Mouse (Mus musculus) embryonic facial prominence, embryonic 11.5 days (tissue): ENCODE data around the gene Rom1. TPM values are rescaled to one million over a fixed set of nuclear protein-coding genes. Genes with fewer than 3 reads are reported as not detected.

ENCODE experiments used
- ATAC-seq: fragments of 200-750 bp; cut with Nextera tagmentation; replicated peaks from 2 replicates; pipeline ENCODE4 v1.8.0; 2017; ENCODE audit warnings: low read depth; ENCODE audit not compliant: insufficient number of reproducible peaks, low FRiP score, low TSS enrichment
- DNase-seq: peaks from one replicate; pipeline ENCODE4 v3.0.0-alpha.2; 2015; ENCODE audit warnings: low spot score
- H3K27ac ChIP-seq: fragments of 300-500 bp; sonication (generic); replicated peaks from 2 replicates; pipeline ENCODE4 v1.5.1; 2014; ENCODE audit warnings: mild to moderate bottlenecking, low read depth, low read length, control low read depth
- H3K27me3 ChIP-seq: fragments of 300-500 bp; sonication (generic); 2 replicates; pipeline ENCODE4 v1.6.1; 2014; ENCODE audit warnings: mild to moderate bottlenecking, low read length, moderate library complexity, mixed read lengths; ENCODE audit not compliant: control insufficient read depth, insufficient read depth
- H3K36me3 ChIP-seq: fragments of 300-500 bp; sonication (generic); replicated peaks from 2 replicates; pipeline ENCODE4 v1.6.1; 2014; ENCODE audit warnings: low read depth, mild to moderate bottlenecking, low read length, moderate library complexity, mixed read lengths; ENCODE audit not compliant: control insufficient read depth, insufficient read depth
- H3K4me1 ChIP-seq: fragments of 300-500 bp; sonication (generic); 2 replicates; pipeline ENCODE4 v1.6.1; 2014; ENCODE audit warnings: low read length, mixed read lengths; ENCODE audit not compliant: control insufficient read depth, insufficient read depth
- H3K4me2 ChIP-seq: fragments of 300-500 bp; sonication (generic); 2 replicates; pipeline ENCODE4 v1.6.1; 2014; ENCODE audit warnings: low read depth, mild to moderate bottlenecking, control low read depth, low read length, moderate library complexity
- H3K4me3 ChIP-seq: fragments of 300-500 bp; sonication (generic); 2 replicates; pipeline ENCODE4 v1.5.1; 2014; ENCODE audit warnings: low read depth, low read length, control low read depth
- H3K9ac ChIP-seq: fragments of 300-500 bp; sonication (generic); replicated peaks from 2 replicates; pipeline ENCODE4 v1.6.1; 2014; ENCODE audit warnings: mild to moderate bottlenecking, control low read depth, low read length
- H3K9me3 ChIP-seq: fragments of 300-500 bp; sonication (generic); replicated peaks from 2 replicates; pipeline ENCODE4 v1.6.1; 2016; ENCODE audit warnings: mild to moderate bottlenecking, low read length, inconsistent platforms, mixed read lengths; ENCODE audit not compliant: control insufficient read depth
- WGBS: fragments of 180-500 bp; shearing (Covaris S2); extraction: QIAGEN DNeasy Blood & Tissue Kit; methylation state at CpG from one replicate; pipeline ENCODE4 v1.1.7; 2014; 5-methylcytosine and 5-hydroxymethylcytosine counted together
- polyA plus RNA-seq: library from polyadenylated mRNA; unstranded; fragments of >200 nt; fragmentation: Nextera tagmentation; extraction: Ambion mirVana; gene quantifications from 2 replicates; pipeline ENCODE4 v1.2.1, GENCODE M21; 2014

Rom1 gene
- polyA plus RNA-seq, 1 experiment from 2014 or later, result 0.81 TPM

GRCm38 (mm10) chr19:8952241-8952640, 23.1 kb upstream of the Rom1 start:
- H3K27ac ChIP-seq, result no peak overlapping the region
- 89% methylated on average over 9 of the region's 9 CpGs for WGBS
- H3K36me3 ChIP-seq, result peaks cover 16% of the 10 kb centered on the region
- no peaks in the 10 kb centered on the region for H3K27me3 ChIP-seq
- no peak overlapping the region for H3K4me3 ChIP-seq
- no peak overlapping the region for H3K9ac ChIP-seq
- no peak for ATAC-seq
- H3K9me3 ChIP-seq, result no peaks in the 10 kb centered on the region
- no peak overlapping the region for H3K4me2 ChIP-seq
- no peaks in the 10 kb centered on the region for H3K4me1 ChIP-seq
- DNase-seq, result no peak

DNA sequence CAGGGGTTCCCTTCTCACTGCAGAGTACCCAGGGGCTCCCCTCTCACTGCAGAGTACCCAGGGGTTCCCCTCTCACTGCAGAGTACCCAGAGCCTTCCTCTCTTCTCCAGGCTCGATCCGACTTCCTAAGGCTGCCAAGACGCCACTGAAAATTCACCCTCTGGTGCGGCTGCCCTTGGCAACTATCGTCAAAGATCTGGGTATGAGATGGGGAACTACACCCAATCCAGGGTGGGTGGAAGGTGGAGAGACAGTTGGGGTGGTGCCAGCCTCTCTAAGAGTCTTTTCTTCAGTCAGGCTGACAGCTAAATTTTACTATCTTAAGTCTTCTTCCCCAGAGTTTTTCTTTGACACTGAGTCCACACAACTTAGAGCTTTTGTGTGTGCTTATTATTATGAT, 21.0 kb upstream of the Rom1 start:
- no peaks in the 10 kb centered on the region for H3K4me1 ChIP-seq
- H3K4me3 ChIP-seq, result no peak overlapping the region
- no peak overlapping the region for H3K4me2 ChIP-seq
- DNase-seq, result no peak
- H3K9ac ChIP-seq, result no peak overlapping the region
- no peak overlapping the region for H3K27ac ChIP-seq
- H3K36me3 ChIP-seq, result peaks cover 30% of the 10 kb centered on the region
- 93% methylated on average over 5 of the region's 5 CpGs for WGBS
- no peaks in the 10 kb centered on the region for H3K9me3 ChIP-seq
- ATAC-seq, result no peak
- H3K27me3 ChIP-seq, result no peaks in the 10 kb centered on the region

GRCm38 (mm10) chr19:8946929-8947328, 17.8 kb upstream of the Rom1 start:
- no peaks in the 10 kb centered on the region for H3K27me3 ChIP-seq
- H3K27ac ChIP-seq, result no peak overlapping the region
- ATAC-seq (no peak), DNase-seq (no peak)
- H3K9me3 ChIP-seq, result no peaks in the 10 kb centered on the region
- H3K4me3 ChIP-seq, result no peak overlapping the region
- H3K36me3 ChIP-seq, result peaks cover 31% of the 10 kb centered on the region
- no peak overlapping the region for H3K4me2 ChIP-seq
- H3K4me1 ChIP-seq, result 0 out of 2 replicates have a peak, but pooled peaks cover 3% of the 10 kb centered on the region
- H3K9ac ChIP-seq, result no peak overlapping the region
- WGBS, result 91% methylated on average over 7 of the region's 7 CpGs

- peak overlapping the region; percentile 9; the same call in 1 of the 2 replicates for H3K4me3 ChIP-seq
- H3K4me2 ChIP-seq, result no peak overlapping the region
- H3K4me1 ChIP-seq, result peaks cover 3% of the 10 kb centered on the region; the same call in 1 of the 2 replicates
- ATAC-seq, result no peak
- DNase-seq, result no peak
- peaks cover 30% of the 10 kb centered on the region for H3K36me3 ChIP-seq
- WGBS, result 87% methylated on average over 6 of the region's 6 CpGs
- no peaks in the 10 kb centered on the region for H3K27me3 ChIP-seq
- H3K27ac ChIP-seq, result no peak overlapping the region
- H3K9me3 ChIP-seq, result no peaks in the 10 kb centered on the region
- no peak overlapping the region for H3K9ac ChIP-seq
Observed at GRCm38 (mm10) chr19:8945251-8945650, 16.1 kb upstream of the Rom1 start.

DNA sequence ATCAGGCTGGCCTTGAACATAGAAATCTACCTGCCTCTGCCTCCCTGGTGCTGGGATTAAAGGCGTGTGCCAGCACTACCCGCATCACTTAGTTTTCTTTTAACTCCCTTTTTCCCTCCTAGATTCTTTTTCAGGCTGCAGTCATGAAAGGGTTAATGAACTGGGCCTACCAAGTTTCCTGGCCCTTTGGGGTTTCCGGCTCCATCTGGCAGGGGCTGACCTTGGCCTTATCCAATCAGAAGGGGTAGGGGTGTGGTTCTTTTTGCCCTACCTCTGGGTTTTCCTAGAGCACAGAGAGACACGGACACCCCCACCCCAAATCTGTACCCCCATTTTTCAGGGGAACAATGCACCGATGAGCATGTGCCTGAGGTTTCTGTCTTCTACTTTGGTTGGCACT, 15.6 kb upstream of the Rom1 start:
- 32% methylated on average over 5 of the region's 5 CpGs for WGBS
- Histone ChIP-seq H3K9me3 (no peaks in the 10 kb centered on the region), H3K4me3 (no peak overlapping the region), H3K36me3 (peaks cover 29% of the 10 kb centered on the region), H3K9ac (no peak overlapping the region), H3K27ac (no peak overlapping the region), H3K27me3 (no peaks in the 10 kb centered on the region), H3K4me1 (peaks cover 3% of the 10 kb centered on the region; the same call in 1 of the 2 replicates), H3K4me2 (peak overlapping the region; percentile 10; the same call in 1 of the 2 replicates)
- DNase-seq (peak; percentile 90), ATAC-seq (no peak)

GRCm38 (mm10) chr19:8944062-8944461, 14.9 kb upstream of the Rom1 start:
- WGBS, result 66% methylated on average over 5 of the region's 5 CpGs
- no peaks in the 10 kb centered on the region for H3K27me3 ChIP-seq
- H3K27ac ChIP-seq, result no peak overlapping the region
- no peak overlapping the region for H3K9ac ChIP-seq
- peak overlapping the region; percentile 97; the same call in 1 of the 2 replicates for H3K4me3 ChIP-seq
- H3K4me1 ChIP-seq, result peaks cover 3% of the 10 kb centered on the region; the same call in 1 of the 2 replicates
- no peak for DNase-seq
- ATAC-seq, result no peak
- H3K36me3 ChIP-seq, result peaks cover 26% of the 10 kb centered on the region
- H3K4me2 ChIP-seq, result peak overlapping the region; percentile 20; the same call in 1 of the 2 replicates
- H3K9me3 ChIP-seq, result no peaks in the 10 kb centered on the region

DNA sequence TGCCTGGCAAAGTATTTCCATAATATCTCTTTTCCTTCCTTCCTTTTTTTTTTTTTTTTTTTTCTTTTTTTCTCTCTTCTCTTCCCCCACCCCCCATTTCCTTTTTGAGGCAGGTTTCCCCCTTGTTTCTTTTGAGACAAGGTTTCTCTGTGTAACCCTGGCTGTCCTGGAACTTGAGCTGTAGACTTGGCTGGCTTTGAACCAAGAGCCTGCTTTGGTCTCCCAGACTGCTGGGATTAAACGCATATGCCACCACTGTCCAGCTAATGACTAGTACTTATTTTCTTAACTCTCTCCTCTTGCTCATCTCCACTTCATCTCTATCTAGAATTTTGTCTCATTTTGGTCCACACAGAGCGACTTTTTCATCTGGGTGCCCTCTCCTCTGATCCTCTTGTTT, 13.9 kb upstream of the Rom1 start:
- Histone ChIP-seq H3K36me3 (peaks cover 23% of the 10 kb centered on the region), H3K4me2 (peak overlapping the region; percentile 59)
- WGBS, result 61% methylated on average over 2 of the region's 2 CpGs

GRCm38 (mm10) chr19:8942276-8942964, 13.3 kb upstream of the Rom1 start:
- Histone ChIP-seq H3K4me1 (peaks cover 3% of the 10 kb centered on the region; the same call in 1 of the 2 replicates), H3K4me2 (peak overlapping the region; percentile 59), H3K9ac (peak overlapping the region; percentile 99), H3K9me3 (no peaks in the 10 kb centered on the region), H3K4me3 (peak overlapping the region; percentile 97), H3K36me3 (peaks cover 20% of the 10 kb centered on the region), H3K27ac (peak overlapping the region; percentile 97), H3K27me3 (no peaks in the 10 kb centered on the region)
- under 1% methylated on average over 46 of the region's 46 CpGs for WGBS
- DNase-seq (peak; percentile 50), ATAC-seq (peak; percentile 46)

More for the DNA sequence above, 13.9 kb upstream of the Rom1 start:
- DNase-seq, result no peak
- Histone ChIP-seq H3K27ac (peak overlapping the region; percentile 97; the same call in 1 of the 2 replicates), H3K4me3 (peak overlapping the region; percentile 97), H3K9ac (peak overlapping the region; percentile 99), H3K4me1 (peaks cover 3% of the 10 kb centered on the region; the same call in 1 of the 2 replicates), H3K9me3 (no peaks in the 10 kb centered on the region), H3K27me3 (no peaks in the 10 kb centered on the region)
- ATAC-seq, result no peak
